Mouse (Mus musculus) thymus, postnatal 14 days (tissue): Measurements from ENCODE around the gene 2310007B03Rik.
"Not testable (repeated sequence)": the region's sequence is repeated elsewhere in the genome, so short reads cannot be mapped to it uniquely, and the experiment has no call there.

ENCODE experiments used
- DNase-seq: peaks from one replicate; pipeline ENCODE4 v3.0.0; 2021

Gene 2310007B03Rik

DNA sequence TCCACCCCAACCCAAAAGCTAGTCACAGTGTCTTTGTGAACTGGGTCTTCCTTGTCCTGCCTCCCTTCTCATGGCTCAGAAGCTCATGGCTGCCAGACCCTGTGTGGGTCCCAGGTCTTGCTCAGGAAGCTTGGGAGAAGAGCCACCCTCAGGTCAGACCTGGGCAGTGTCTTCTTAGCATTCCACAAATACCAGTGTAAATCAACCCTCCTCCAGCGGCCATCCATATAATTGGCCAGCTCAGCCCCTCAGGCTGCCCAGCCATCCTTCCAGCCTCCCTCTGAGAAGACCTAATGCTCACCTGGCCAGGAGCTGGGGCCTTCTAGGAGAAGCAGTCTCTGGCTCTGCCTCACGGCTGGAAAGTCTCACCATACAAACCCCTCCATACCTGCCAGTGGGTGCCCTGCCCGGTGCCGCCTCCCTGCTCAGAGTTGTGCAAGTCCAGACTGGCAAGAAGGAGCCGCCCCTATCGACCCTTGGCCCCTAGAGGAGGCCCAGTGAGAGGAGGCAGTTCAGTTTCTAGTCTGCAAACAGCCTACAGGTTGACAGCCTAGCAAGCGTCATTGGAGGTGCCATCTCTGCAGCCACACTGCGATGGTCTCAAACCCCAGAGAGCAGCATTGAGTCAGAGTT is at the start of gene 2310007B03Rik:
Gene 2310007B03Rik, minus strand, starts transcription at position 448 of the 633 bp plus-strand sequence.
- DNase-seq, result no peak

DNA sequence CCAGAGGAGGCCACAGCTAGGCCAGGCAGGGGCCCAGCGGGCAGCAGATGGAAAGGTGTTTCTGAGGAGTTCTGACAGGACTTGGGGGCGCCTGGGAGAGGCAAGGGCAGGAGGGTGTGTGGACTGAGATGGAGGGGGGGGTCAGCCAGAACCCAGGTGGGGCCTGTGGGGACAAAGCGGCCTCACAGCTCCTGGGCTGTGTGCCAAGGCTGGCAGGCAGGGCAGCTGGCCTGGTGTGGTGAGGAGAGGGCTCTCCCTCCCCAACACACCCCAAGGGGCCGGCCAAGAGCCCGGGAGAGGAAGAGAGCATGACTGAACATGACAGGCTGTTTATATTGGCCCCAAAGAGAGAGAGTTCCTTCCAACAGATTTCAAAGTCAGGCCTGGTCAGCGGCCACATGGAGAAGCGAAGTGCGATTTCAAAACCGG is 49.5 kb upstream of the 2310007B03Rik start:
- DNase-seq, result no peak

DNA sequence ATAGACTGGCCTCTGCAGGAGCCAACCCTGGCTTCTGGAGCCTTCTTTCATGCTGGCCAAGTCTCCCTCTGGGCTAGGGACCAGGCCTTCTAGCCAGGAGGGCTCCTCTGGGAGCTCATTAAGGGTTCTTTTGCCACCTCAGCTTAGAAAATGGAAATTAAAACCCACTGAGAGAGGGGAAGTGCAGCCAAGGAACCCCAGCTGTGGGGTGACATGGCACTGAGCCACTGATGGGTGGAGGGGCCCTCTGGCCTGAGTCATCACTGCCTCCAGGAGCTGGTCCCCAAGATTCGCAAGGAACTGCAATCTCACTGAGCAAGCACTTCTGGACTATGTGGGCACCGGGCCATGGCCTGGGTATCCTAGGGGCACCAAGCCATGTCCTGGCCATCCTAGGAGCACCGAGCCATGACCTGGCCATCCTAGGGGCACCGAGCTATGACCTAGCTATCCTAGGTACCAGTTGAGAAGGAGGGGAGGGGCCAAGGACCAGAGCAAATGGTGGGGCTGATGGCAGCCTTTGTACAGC is 46.9 kb upstream of the 2310007B03Rik start:
- no peak for DNase-seq

DNA sequence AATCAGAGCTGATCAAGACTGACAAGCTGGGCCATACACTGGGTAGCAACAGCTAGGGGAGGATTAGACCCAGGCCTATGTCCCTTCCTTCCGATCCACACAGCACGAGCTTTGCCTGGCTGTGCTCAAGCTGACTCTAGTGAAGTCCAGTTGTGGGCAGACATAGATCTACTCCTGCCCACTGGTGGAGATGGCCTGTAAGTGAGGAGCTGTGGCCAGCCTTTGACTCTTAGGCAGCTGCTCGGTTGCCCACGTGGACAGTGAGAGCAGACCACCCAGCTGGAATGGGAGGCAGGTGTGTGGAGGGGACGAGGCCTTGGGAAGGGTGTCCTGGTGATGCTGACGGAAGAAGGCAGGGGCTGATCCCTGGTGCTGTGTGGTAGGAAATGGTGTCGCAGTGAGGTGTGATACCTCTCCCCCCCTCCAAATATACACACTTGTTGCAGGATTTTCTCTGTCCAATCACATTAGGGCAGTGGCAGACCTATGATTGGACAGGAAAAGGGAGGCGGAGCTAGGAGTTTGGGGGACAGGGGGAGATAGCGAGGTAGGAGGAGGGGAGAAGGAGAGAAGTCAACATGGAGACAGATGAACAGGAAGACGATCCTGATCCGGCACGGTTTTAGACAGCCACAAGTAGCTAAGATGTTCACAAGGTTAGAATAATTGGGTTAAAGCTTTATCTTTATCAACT is 45.7 kb upstream of the 2310007B03Rik start:
- DNase-seq, result no peak

DNA sequence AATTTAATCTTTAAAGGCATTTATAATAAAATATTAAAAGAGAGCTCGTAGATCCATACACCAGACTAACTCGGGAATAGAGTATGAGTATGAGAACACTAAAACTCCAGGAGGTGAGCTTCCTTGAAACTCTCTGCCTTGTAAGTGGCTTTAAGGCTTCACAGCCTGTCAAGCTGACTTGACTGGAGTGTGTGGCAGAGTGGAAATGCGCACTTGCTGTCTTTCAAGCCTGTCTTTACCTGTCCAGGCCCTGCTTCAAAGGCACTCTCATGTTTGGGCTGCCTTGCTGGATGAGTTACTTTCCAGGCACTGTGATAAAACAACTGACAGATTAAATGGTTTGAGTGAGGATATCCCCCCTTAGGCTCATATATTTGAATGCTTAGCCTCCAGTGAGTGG is 37.2 kb upstream of the 2310007B03Rik start:
- no peak for DNase-seq

DNA sequence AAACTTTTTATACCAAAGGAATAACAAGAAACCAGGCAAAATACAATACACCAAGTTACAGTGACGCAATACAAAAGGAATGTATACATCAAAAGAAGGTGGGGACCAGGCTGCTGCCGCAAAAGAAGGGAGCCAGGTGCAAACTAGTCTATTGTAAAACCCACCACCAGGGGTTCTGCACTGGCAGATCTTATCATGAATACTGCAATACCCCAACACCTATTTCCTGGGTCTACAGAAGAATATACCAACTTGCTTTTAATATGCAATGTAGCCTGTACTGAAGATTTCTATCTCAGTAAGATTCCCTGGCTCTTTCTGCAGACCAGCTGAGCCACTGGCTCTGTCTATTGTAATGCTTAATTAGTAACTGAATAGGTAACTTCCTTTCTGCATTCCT is 36.7 kb upstream of the 2310007B03Rik start:
- not testable (repeated sequence) for DNase-seq

DNA sequence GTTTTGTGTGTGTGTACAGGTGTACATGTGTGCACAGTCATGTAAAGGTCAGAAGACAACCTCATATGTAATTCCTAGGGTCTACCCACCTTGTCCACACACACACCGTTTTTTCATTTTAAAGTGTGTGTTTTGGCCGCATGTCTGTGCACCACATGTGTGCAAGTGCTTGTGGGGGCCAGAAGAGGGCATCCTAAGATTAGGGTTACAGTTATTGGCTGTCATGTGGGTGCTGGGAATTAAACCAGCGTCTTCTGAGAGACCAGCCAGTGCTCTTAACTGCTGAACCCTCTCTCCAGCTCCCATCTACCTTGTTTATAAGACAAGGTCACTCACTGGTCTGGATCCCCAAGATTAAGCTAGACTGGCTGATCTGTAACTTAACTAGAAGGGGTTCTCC is 34.2 kb upstream of the 2310007B03Rik start:
- no peak for DNase-seq

DNA sequence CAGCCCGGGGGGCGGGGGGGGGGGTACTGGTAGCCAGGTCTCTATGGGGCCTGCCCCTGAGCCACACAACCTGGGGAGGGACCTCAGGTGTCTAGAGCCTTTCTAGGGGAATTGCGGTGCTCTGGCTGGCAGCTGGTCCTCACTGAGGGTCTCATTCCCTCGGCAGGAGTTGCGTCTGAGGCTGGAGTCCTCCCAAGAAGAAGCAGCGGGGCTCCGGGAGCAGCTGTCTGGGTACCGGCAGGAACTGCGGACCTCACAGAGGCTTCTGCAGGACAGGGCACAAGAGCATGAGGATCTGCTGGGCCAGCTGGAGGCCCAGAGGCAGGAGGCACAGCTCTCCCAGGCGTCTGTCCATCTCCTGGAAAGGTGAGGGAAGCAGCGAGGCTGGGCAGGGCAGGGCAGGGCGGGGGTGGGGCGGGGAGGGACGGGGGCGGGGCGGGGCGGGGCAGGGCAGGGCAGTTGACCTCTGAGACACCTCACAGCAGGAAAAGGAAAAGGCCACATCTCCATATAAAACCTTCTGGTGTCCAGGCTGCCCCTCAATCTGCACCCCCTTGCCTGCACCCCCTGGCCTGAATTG is 30.1 kb upstream of the 2310007B03Rik start:
- no peak for DNase-seq

DNA sequence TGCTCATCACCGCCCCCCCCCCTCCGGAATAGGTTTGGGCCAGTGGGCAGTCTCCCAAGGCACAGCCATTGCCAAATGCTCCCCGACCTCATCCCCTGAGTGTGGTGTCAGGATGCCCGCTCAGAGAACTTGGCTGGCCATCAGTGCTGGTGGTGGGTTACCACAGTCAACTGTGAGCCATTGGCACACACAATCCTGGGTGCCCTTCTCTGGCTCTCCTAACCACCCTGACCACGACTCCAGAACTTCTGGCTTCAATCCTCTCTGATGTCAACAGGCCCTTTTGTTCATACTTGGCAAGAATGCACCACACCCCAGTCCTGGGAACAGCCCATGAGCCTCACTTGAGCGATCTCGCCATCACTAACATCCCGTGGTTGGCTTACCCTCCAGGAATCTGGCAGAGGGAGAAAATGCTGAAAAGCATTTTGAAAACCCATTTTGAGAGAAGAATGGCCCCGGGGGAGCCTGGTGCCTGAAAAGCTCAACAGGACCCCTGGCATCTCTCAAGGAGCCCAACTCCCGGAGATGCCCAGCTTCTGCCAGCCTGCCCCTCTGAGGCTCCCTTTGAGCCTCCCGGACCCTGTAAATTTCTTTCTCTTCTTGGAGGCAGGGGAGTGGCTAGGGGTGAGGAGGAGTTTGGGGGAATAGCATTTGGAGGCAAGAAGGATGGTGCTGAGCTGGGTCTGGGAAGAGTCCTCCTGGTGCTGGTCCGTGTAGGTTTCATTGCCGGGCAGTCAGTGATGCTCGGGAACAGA is 23.5 kb upstream of the 2310007B03Rik start:
- DNase-seq, result no peak

DNA sequence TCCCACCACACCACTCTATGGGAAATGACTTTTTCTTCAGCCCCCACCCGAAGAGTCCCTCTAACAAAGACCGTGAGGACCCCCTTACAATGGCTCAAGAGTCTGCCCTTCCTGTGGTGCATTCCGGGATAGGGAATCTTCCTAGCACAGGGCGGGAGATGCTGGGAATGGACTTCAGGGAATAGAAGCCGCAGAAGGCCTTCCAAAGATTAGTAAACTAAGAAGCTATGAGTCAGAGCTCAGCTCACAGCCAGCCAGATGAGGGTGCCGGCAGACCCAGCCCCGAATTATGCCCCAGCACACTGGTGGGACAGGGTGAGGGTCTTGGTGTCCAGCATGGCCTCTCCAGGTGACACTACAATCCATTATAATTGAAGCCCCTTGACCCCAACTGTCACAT is 21.5 kb upstream of the 2310007B03Rik start:
- DNase-seq, result no peak

DNA sequence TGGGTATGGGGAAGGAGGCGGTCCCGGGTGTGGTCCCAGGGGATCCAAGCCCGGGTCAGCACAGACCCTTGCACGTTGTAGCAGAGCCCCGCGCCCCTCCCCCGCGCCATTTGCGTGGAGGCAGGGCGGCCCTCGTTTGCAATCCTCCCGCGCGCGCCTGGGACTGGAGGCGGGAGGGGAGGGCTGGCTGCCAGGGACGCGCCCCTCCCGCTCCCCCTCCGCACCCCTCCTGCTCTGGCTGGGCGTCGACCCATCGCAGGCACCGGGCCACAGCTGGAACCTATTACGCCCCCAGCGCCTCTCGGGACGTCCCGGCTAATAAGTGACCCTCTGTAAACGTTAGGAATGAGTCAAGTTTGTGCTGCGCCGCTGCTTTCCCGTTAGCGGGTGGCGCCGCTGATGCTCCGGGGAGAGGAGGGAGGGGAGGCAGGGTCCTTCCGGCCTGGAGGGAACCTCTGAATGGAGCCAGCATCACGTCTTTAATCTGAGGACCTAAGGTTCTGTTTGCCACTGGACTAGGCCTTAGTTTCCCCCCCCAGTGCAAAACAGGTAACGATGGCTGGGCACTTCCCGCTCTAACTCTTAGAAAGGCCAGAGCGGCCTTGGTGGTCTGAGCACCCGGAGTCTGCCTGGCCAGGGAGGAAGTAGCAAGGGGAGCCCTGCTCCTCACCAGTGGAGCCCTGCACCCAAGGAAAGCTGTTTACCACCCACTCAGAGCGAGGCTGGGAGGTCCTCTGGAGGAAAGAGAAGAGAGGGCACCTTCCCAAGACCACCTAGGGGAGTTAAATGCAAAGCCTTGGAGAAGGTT is 16.0 kb upstream of the 2310007B03Rik start:
- DNase-seq, result no peak

DNA sequence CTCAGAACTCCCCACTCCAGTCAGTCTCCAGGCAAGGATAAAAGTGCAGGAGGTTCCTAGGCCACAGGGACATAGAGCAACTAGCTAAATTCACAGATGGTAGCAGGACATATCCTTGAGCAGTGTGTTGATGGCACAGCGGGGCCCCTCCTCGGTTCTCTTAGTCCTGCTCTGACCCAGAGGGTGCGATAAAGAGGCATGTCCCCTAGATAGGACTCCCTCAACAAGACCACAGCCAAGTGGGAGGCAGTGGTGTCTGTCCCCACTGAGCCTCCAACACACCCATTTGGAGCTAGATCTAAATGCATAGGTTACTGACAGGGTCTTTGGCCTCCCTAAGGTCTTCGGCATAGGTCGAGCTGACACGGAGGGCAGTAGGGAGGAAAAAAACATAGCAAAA is 15.1 kb upstream of the 2310007B03Rik start:
- no peak for DNase-seq

DNA sequence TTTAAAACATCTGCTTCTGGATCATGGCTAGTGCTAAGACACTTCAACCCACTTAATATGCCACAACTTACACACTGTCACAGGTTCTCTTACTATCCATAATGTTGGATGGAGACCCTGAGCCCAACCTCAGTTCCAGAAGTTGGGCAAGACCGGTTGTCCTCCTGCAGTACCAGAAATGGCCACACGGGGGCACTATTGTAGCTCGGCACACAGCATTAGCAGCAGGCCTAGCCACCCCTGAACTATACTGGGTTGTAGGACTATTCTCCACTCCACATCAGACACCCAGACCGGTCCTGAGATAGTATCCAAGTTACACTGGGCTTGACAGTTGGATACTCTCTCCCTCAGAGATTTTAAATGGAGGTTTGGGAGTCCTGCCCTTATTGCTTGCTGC is 13.7 kb upstream of the 2310007B03Rik start:
- peak; percentile 68 for DNase-seq

DNA sequence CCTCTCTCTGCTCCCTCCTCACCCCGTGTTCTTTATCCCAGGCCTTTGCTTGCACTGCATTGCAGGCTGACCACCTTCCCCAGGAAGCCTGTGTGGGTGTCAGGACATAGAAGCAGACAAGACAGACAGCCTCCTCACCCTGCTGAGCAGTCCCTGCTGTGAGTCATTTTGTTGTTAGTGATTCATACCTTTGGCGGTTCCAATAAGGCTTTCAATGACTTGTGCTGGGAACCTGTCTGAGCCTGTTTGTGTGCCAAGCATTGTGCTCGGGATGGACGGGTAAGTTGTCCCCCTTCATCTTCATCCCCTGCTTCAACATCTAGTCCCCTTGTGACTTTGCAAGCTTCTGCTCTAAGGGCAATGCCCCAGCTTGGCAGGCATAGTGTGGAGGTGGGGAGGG is 12.9 kb upstream of the 2310007B03Rik start:
- DNase-seq, result no peak

DNA sequence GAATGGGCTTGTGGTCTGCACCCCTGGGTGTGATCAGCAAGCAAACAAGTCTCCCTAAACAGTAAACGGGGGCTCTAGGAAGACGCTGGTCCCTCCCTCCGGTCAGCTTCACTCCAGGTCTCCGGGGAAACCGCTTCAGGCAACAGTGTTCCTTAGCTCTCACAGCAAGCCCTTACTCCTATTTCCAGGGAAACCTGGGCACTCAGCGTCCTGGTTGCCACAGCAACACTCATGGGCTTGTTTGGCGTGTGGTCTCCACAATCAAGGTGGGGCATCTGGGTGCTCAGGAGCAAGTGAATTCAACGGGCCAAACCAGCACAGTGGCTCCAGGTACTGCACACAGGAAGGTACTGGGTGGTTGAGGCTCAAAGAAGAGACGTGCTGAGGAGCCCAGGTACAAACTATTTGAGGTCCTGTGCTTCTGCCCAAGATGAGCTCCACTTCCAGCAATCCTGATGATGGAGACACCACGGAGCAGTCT is 7.6 kb upstream of the 2310007B03Rik start, which contains the start of gene Crocc2:
Gene Crocc2, plus strand, starts transcription at position 431 of the 481 bp plus-strand sequence.
- no peak for DNase-seq

DNA sequence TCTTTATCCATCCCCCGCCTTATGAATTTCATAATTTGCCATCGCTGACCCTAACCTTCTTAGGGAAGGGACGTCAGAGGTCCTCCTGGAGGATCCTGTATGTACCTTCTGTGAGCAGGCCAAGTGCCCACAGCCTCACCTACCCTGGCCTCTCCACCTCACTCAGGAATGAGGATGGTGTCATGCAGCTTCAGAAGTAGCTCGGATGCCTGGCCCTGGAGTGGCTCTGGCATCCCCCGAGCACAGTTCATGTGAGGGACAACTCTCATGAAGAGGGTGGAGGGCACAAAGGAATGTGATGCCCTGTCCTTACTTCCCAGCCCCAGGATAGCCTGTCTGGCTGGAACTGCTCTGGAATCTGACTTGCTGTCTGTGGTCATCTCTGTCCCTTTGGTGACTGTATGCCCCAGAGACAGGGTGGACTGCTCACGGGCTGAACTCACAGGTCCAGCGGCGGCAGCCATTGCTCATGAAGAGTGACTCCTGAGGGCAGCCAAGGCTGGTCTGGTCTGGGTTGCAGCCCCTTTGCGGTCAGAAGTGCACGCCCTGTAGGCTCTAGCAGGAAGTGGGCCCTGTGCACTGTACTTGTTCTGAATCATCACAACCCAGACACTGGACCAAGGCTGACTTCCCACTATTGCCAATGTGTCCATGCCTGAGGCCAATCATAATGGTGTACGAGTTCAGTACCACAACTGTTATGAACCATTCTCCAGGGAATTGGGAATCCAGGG is 5.8 kb upstream of the 2310007B03Rik start:
- no peak for DNase-seq

DNA sequence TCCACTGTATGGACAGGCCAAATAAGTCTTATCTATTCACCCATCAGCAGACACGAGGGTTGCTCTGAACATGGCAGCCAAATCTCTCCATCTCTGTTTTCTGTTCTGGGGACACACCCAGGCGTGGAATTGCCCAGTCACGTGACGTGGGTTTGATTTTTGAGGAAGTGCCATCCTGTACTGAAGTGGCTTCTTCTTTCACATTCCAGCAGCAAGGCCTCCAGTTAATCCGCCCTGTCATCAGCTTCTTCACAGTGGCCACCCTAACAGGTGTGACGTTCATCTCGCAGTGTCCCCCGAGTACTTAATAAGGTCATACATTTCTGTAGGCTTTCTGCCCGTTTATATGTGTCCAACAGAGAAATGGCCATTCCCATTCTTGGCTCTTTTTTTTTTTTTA is 4.7 kb upstream of the 2310007B03Rik start:
- no peak for DNase-seq

DNA sequence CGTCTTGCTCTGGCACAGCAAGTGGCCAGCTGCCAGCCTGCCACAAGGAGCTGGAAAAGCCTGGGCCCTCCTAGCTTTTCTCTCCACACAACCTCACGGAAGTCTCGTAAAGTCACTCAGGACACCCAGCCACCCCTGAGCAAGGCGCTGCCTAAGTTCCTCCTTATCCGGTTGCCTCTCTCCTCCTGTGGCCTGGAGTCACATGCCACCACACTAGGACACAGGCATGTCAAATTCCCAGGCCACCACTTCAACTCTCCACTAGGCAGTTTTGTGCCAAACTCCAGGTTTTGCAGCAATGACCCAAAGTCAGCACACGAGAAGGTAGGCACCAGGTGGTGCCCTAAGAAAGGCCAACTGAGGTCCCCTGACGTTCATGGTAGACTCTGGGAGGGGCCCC is 1.8 kb upstream of the 2310007B03Rik start:
- DNase-seq, result no peak

DNA sequence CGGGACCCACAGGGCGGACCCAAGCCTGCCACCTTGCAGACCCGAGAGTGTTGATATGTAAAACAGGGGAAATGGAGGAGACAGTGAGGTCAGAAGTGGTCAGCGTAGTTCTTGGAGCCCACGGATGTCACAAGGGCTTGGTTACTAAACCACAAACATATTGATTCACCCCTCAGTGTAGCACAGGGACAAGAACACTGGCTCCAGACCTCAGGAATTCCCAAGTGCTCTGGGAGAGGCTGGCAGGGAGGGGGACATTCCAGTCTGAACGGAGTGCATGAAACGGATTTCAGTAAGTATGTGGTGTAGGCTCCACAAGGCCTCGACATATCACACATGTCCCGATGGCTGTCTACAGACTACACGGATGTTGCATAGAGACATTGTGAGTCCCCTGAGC is 1.2 kb upstream of the 2310007B03Rik start:
- no peak for DNase-seq

DNA sequence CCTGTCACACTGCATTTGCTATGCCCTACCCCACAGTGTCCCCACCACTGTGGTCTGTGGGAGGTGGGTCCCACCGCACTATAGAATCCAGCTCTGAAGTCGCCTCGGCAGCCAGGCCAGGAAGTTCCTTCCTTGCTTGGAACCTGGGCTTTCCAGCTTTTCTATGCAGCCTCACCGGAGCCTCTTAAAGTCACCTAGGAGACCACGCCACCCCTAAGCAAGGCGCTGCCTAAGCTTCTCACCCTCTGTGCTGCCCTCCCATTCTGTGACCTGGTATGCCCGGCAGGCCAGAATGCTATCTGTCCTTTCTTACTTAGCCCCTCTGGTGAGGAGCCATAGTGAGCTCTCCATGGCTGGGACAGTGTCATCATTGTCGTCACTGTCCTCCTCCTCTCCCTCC is 602 bp upstream of the 2310007B03Rik start:
- DNase-seq, result no peak
